Mouse (Mus musculus) liver, postnatal 0 days (tissue): Measurements from ENCODE around the gene Fnip2. TPM values are rescaled to one million over a fixed set of nuclear protein-coding genes. Genes with fewer than 3 reads are reported as not detected.
A peak's percentile ranks its signal among the peaks of the same experiment; 100 is the strongest.

Experiments used
- ATAC-seq: fragments of 200-750 bp; cut with Nextera tagmentation; 2 replicates; pipeline ENCODE4 v1.8.0; 2017; ENCODE audit warnings: mild to moderate bottlenecking, moderate library complexity
- DNase-seq: peaks from one replicate; pipeline ENCODE4 v3.0.0-alpha.2; 2016
- H3K27ac ChIP-seq: fragments of 300-500 bp; sonication (generic); 2 replicates; pipeline ENCODE4 v1.5.1; 2014; ENCODE audit warnings: antibody characterized with exemption, moderate library complexity, mild to moderate bottlenecking, low read depth
- H3K27me3 ChIP-seq: fragments of 300-500 bp; sonication (generic); 2 replicates; pipeline ENCODE4 v1.6.1; 2014; ENCODE audit warnings: low read length, control low read depth, mixed read lengths; ENCODE audit not compliant: insufficient read depth
- H3K36me3 ChIP-seq: fragments of 300-500 bp; sonication (generic); replicated peaks from 2 replicates; pipeline ENCODE4 v1.6.1; 2014; ENCODE audit warnings: mild to moderate bottlenecking, control low read depth, low read length, moderate library complexity, mixed read lengths; ENCODE audit not compliant: insufficient read depth
- H3K4me1 ChIP-seq: fragments of 300-500 bp; sonication (generic); 2 replicates; pipeline ENCODE4 v1.6.1; 2014; ENCODE audit warnings: antibody characterized with exemption, mild to moderate bottlenecking, control low read depth; ENCODE audit not compliant: insufficient read depth
- H3K4me2 ChIP-seq: fragments of 300-500 bp; sonication (generic); 2 replicates; pipeline ENCODE4 v1.6.1; 2014; ENCODE audit warnings: low read depth, mild to moderate bottlenecking, low read length, moderate library complexity, mixed read lengths
- H3K4me3 ChIP-seq: fragments of 300-500 bp; sonication (generic); 2 replicates; pipeline ENCODE4 v1.5.1; 2014; ENCODE audit warnings: low read depth, low read length
- H3K9ac ChIP-seq: fragments of 300-500 bp; sonication (generic); replicated peaks from 2 replicates; pipeline ENCODE4 v1.6.1; 2014; ENCODE audit warnings: mild to moderate bottlenecking, moderate library complexity
- H3K9me3 ChIP-seq: fragments of 300-500 bp; sonication (generic); 2 replicates; pipeline ENCODE4 v1.6.1; 2016; ENCODE audit warnings: mild to moderate bottlenecking, control low read depth, low read length, mixed read lengths
- CTCF ChIP-seq: sonication (generic); IDR thresholded peaks from 2 replicates; pipeline ENCODE4 v1.5.1; 2016; ENCODE audit warnings: antibody characterized with exemption, low read depth
- EP300 ChIP-seq: IDR thresholded peaks from 2 replicates; pipeline ENCODE4 v1.6.1; 2016; ENCODE audit warnings: antibody characterized with exemption, low read depth, mild to moderate bottlenecking
- WGBS: fragments of 180-500 bp; shearing (Covaris S2); extraction: QIAGEN DNeasy Blood & Tissue Kit; methylation state at CpG from one replicate; pipeline ENCODE4 v1.1.7; 2014; ENCODE audit not compliant: insufficient replicate concordance; 5-methylcytosine and 5-hydroxymethylcytosine counted together
- polyA plus RNA-seq: library from polyadenylated mRNA; unstranded; fragments of >200 nt; fragmentation: Nextera tagmentation; extraction: Ambion mirVana; gene quantifications from 2 replicates; pipeline ENCODE4 v1.2.1, GENCODE M21; 2015

Fnip2 gene
- polyA plus RNA-seq, 1 experiment from 2014 or later, result 3.0 TPM

GRCm38 (mm10) chr3:79516099-79516920 is 51.3 kb downstream of the Fnip2 start:
- 73% methylated on average over 14 of the region's 14 CpGs for WGBS
- H3K4me2 ChIP-seq, result no peak overlapping the region
- no peak for ATAC-seq
- H3K27ac ChIP-seq, result no peak overlapping the region
- H3K4me3 ChIP-seq, result no peak overlapping the region
- DNase-seq, result no peak
- no peak for TF ChIP-seq EP300
- TF ChIP-seq CTCF, result no peak
- no peaks in the 10 kb centered on the region for H3K9me3 ChIP-seq
- H3K9ac ChIP-seq, result no peak overlapping the region
- H3K4me1 ChIP-seq, result peaks cover 26% of the 10 kb centered on the region
- H3K27me3 ChIP-seq, result no peaks in the 10 kb centered on the region
- H3K36me3 ChIP-seq, result peaks cover 5% of the 10 kb centered on the region; the same call in 1 of the 2 replicates

GRCm38 (mm10) chr3:79514304-79514703 is 53.3 kb downstream of the Fnip2 start:
- H3K36me3 ChIP-seq, result peaks cover 5% of the 10 kb centered on the region; the same call in 1 of the 2 replicates
- H3K9ac ChIP-seq, result no peak overlapping the region
- DNase-seq (no peak), ATAC-seq (no peak)
- H3K27me3 ChIP-seq, result no peaks in the 10 kb centered on the region
- TF ChIP-seq CTCF (no peak), EP300 (no peak)
- no peak overlapping the region for H3K4me3 ChIP-seq
- WGBS, result 94% methylated on average over 2 of the region's 2 CpGs
- no peak overlapping the region for H3K4me2 ChIP-seq
- peaks cover 15% of the 10 kb centered on the region for H3K4me1 ChIP-seq
- H3K9me3 ChIP-seq, result no peaks in the 10 kb centered on the region
- no peak overlapping the region for H3K27ac ChIP-seq

GRCm38 (mm10) chr3:79501166-79501728 is 66.3 kb downstream of the Fnip2 start:
- no peak overlapping the region for H3K9ac ChIP-seq
- ATAC-seq, result no peak
- no peak overlapping the region for H3K4me3 ChIP-seq
- WGBS, result 80% methylated on average over 2 of the region's 2 CpGs
- H3K27me3 ChIP-seq, result no peaks in the 10 kb centered on the region
- DNase-seq, result no peak
- H3K27ac ChIP-seq, result no peak overlapping the region
- peaks cover 46% of the 10 kb centered on the region for H3K36me3 ChIP-seq
- no peaks in the 10 kb centered on the region for H3K9me3 ChIP-seq
- TF ChIP-seq CTCF (no peak), EP300 (no peak)
- H3K4me2 ChIP-seq, result no peak overlapping the region
- H3K4me1 ChIP-seq, result no peaks in the 10 kb centered on the region

GRCm38 (mm10) chr3:79500279-79500678 is 67.3 kb downstream of the Fnip2 start:
- 93% methylated on average over 10 of the region's 10 CpGs for WGBS
- no peak overlapping the region for H3K4me3 ChIP-seq
- no peak overlapping the region for H3K9ac ChIP-seq
- no peak for DNase-seq
- H3K9me3 ChIP-seq, result no peaks in the 10 kb centered on the region
- ATAC-seq, result no peak
- H3K4me1 ChIP-seq, result no peaks in the 10 kb centered on the region
- H3K4me2 ChIP-seq, result no peak overlapping the region
- H3K36me3 ChIP-seq, result peaks cover 44% of the 10 kb centered on the region
- H3K27ac ChIP-seq, result no peak overlapping the region
- H3K27me3 ChIP-seq, result no peaks in the 10 kb centered on the region
- TF ChIP-seq CTCF, result no peak
- no peak for TF ChIP-seq EP300

- ATAC-seq, result no peak
- WGBS, result 85% methylated on average over 6 of the region's 6 CpGs
- Histone ChIP-seq H3K4me1 (no peaks in the 10 kb centered on the region), H3K27ac (no peak overlapping the region), H3K9ac (no peak overlapping the region), H3K9me3 (no peaks in the 10 kb centered on the region), H3K4me2 (no peak overlapping the region), H3K4me3 (no peak overlapping the region), H3K36me3 (peaks cover 46% of the 10 kb centered on the region), H3K27me3 (no peaks in the 10 kb centered on the region)
- DNase-seq, result no peak
- TF ChIP-seq CTCF, result no peak
Measured at GRCm38 (mm10) chr3:79496668-79497067, 70.9 kb downstream of the Fnip2 start.

- Histone ChIP-seq H3K4me3 (no peak overlapping the region), H3K9me3 (no peaks in the 10 kb centered on the region), H3K27me3 (no peaks in the 10 kb centered on the region), H3K9ac (no peak overlapping the region), H3K4me2 (no peak overlapping the region), H3K4me1 (no peaks in the 10 kb centered on the region), H3K36me3 (peaks cover 40% of the 10 kb centered on the region), H3K27ac (no peak overlapping the region)
- DNase-seq (no peak), ATAC-seq (no peak)
- 81% methylated on average over 7 of the region's 7 CpGs for WGBS
- TF ChIP-seq EP300 (no peak), CTCF (peak; percentile 24; the same call in 1 of the 2 replicates)
Measured at GRCm38 (mm10) chr3:79495151-79495550, 72.4 kb downstream of the Fnip2 start.
